Mouse (Mus musculus) embryonic facial prominence, embryonic 11.5 days (tissue): ENCODE measurements around the gene Tex101. TPM values are rescaled to one million over a fixed set of nuclear protein-coding genes. Genes with fewer than 3 reads are reported as not detected.
A peak's percentile ranks its signal among the peaks of the same experiment; 100 is the strongest.

Experiments
- ATAC-seq: fragments of 200-750 bp; cut with Nextera tagmentation; replicated peaks from 2 replicates; pipeline ENCODE4 v1.8.0; 2017; ENCODE audit warnings: low read depth; ENCODE audit not compliant: insufficient number of reproducible peaks, low FRiP score, low TSS enrichment
- DNase-seq: peaks from one replicate; pipeline ENCODE4 v3.0.0-alpha.2; 2015; ENCODE audit warnings: low spot score
- H3K27ac ChIP-seq: fragments of 300-500 bp; sonication (generic); replicated peaks from 2 replicates; pipeline ENCODE4 v1.5.1; 2014; ENCODE audit warnings: mild to moderate bottlenecking, low read depth, low read length, control low read depth
- H3K27me3 ChIP-seq: fragments of 300-500 bp; sonication (generic); 2 replicates; pipeline ENCODE4 v1.6.1; 2014; ENCODE audit warnings: mild to moderate bottlenecking, low read length, moderate library complexity, mixed read lengths; ENCODE audit not compliant: control insufficient read depth, insufficient read depth
- H3K36me3 ChIP-seq: fragments of 300-500 bp; sonication (generic); replicated peaks from 2 replicates; pipeline ENCODE4 v1.6.1; 2014; ENCODE audit warnings: low read depth, mild to moderate bottlenecking, low read length, moderate library complexity, mixed read lengths; ENCODE audit not compliant: control insufficient read depth, insufficient read depth
- H3K4me1 ChIP-seq: fragments of 300-500 bp; sonication (generic); 2 replicates; pipeline ENCODE4 v1.6.1; 2014; ENCODE audit warnings: low read length, mixed read lengths; ENCODE audit not compliant: control insufficient read depth, insufficient read depth
- H3K4me2 ChIP-seq: fragments of 300-500 bp; sonication (generic); 2 replicates; pipeline ENCODE4 v1.6.1; 2014; ENCODE audit warnings: low read depth, mild to moderate bottlenecking, control low read depth, low read length, moderate library complexity
- H3K4me3 ChIP-seq: fragments of 300-500 bp; sonication (generic); 2 replicates; pipeline ENCODE4 v1.5.1; 2014; ENCODE audit warnings: low read depth, low read length, control low read depth
- H3K9ac ChIP-seq: fragments of 300-500 bp; sonication (generic); replicated peaks from 2 replicates; pipeline ENCODE4 v1.6.1; 2014; ENCODE audit warnings: mild to moderate bottlenecking, control low read depth, low read length
- H3K9me3 ChIP-seq: fragments of 300-500 bp; sonication (generic); replicated peaks from 2 replicates; pipeline ENCODE4 v1.6.1; 2016; ENCODE audit warnings: mild to moderate bottlenecking, low read length, inconsistent platforms, mixed read lengths; ENCODE audit not compliant: control insufficient read depth
- WGBS: fragments of 180-500 bp; shearing (Covaris S2); extraction: QIAGEN DNeasy Blood & Tissue Kit; methylation state at CpG from one replicate; pipeline ENCODE4 v1.1.7; 2014; 5-methylcytosine and 5-hydroxymethylcytosine counted together
- polyA plus RNA-seq: library from polyadenylated mRNA; unstranded; fragments of >200 nt; fragmentation: Nextera tagmentation; extraction: Ambion mirVana; gene quantifications from 2 replicates; pipeline ENCODE4 v1.2.1, GENCODE M21; 2014

The Tex101 gene
- polyA plus RNA-seq, 1 experiment from 2014 or later: not detected

DNA sequence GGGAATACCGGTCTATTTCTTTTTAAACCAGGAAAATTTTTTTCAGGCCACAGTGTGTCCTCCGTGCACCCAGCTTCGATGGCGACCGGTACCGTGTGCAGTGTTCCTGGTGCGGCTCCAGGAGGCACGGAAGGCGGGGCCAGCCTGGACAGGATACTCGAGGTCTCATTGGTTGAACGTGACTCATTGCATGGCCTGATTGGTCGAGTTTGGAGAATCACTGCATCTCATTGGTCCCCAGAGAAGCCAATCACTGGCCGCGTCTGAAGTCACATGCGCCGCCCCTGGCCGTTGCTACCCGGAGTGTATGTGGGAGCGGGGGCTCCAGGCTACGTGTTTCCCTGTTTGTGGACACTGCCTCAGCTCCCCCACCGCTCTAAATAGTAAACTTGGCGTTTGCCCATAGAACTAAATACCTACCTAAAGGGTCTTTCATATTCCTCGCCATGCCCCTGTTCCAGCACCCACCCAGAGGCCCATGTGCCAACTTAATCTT is 4.5 kb downstream of the Tex101 start:
- WGBS: 92% methylated on average over 23 of the region's 23 CpGs
- Histone ChIP-seq H3K4me1 (no peaks in the 10 kb centered on the region), H3K4me3 (no peak overlapping the region), H3K9ac (no peak overlapping the region), H3K27me3 (no peaks in the 10 kb centered on the region), H3K4me2 (no peak overlapping the region), H3K27ac (no peak overlapping the region), H3K36me3 (no peaks in the 10 kb centered on the region), H3K9me3 (no peaks in the 10 kb centered on the region)
- no peak for ATAC-seq
- no peak for DNase-seq

DNA sequence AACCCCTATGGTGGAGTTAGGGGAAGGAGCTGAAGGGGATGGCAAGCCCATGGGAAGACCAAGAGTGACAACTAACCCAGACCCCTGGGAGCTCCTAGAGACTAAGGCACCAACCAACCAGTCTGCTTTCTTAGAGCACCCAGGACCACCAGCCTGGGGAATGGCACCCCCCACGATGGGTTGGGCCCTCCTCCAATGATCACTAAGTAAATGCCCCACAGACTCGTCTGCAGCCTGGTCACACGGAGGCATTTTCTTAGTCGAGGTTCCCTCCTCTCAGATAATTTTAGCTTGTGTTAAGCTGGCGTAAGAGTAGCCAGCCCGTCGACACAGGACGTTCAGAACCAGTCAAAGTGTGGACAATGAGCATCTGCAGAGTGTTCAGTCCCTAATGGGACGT is 11.5 kb downstream of the Tex101 start:
- Histone ChIP-seq H3K36me3 (no peaks in the 10 kb centered on the region), H3K4me3 (no peak overlapping the region), H3K27me3 (no peaks in the 10 kb centered on the region), H3K9me3 (no peaks in the 10 kb centered on the region), H3K9ac (no peak overlapping the region), H3K27ac (no peak overlapping the region), H3K4me2 (no peak overlapping the region), H3K4me1 (no peaks in the 10 kb centered on the region)
- WGBS: 77% methylated on average over 9 of the region's 9 CpGs
- ATAC-seq (no peak), DNase-seq (no peak)

GRCm38 (mm10) chr7:24664301-24664700 is 12.2 kb downstream of the Tex101 start:
- 37% methylated on average over 8 of the region's 8 CpGs for WGBS

DNA sequence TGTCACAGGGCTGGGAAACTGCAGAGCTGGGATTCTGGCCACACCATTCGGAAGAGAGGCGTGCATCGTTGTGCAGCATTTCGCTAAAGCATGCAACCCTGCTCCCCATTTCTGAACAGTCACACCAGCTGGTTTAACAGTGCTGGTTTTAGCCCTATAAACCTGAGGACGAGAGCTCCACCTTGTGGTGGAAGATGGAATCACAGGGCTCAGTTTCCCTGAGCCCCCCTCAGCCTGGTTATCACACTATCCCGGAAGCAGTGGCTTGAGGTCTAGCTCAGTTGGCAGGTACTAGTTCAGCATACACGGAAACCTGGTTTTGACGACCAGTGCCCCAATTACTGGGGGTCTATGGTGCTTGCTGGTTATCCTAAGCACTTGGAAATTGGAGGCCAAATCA is 13.9 kb downstream of the Tex101 start:
- H3K27me3 ChIP-seq: no peaks in the 10 kb centered on the region
- ATAC-seq (0 out of 2 replicates have a peak, but pooled peaks have one; percentile 34), DNase-seq (peak; percentile 89)
- H3K4me2 ChIP-seq: no peak overlapping the region
- no peaks in the 10 kb centered on the region for H3K36me3 ChIP-seq
- no peaks in the 10 kb centered on the region for H3K4me1 ChIP-seq
- no peak overlapping the region for H3K9ac ChIP-seq
- 24% methylated on average over 8 of the region's 8 CpGs for WGBS
- H3K4me3 ChIP-seq: no peak overlapping the region
- H3K27ac ChIP-seq: no peak overlapping the region
- no peaks in the 10 kb centered on the region for H3K9me3 ChIP-seq

More at GRCm38 (mm10) chr7:24664301-24664700, 12.2 kb downstream of the Tex101 start:
- Histone ChIP-seq H3K9ac (no peak overlapping the region), H3K27ac (no peak overlapping the region), H3K9me3 (no peaks in the 10 kb centered on the region), H3K36me3 (no peaks in the 10 kb centered on the region), H3K4me2 (no peak overlapping the region), H3K4me1 (no peaks in the 10 kb centered on the region), H3K27me3 (no peaks in the 10 kb centered on the region), H3K4me3 (no peak overlapping the region)
- no peak for ATAC-seq
- DNase-seq: no peak

DNA sequence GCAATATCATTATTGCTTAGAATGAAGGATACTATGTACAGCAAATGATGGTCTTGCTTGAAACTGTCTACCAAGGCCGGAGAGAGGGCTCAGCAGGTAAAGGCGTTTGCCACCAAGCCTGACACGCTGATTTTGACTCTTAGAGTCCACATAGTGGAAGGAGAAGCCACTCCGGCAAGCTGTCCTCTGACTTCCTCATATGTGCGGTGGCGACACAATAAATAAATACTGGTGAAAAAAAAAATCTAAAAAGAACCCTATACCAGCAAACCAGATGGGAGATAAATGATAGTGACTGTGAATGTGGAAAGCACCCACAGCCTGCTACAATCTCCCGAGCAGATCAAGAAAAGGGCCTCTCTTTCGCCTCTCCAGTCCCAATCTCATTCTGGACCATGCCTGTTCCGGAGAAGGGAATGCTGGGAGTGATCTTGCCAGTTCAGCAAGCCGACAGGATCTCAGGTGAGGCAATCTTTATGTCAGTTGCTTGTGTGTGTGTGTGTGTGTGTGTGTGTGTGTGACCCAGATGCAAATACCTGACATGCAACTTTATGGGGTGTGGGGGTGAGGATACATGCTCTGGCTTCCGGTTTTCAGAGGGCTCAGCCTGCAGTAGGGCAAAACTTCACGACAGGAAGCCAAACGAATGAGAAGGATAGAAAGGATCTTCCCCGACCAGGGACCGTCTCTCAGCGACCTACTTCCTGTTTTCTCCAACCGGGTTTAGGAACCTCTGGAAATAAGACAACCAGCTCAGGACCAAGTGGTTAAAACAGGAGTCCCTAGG is 15.2 kb downstream of the Tex101 start:
- Histone ChIP-seq H3K4me2 (no peak overlapping the region), H3K4me1 (no peaks in the 10 kb centered on the region), H3K9me3 (no peaks in the 10 kb centered on the region), H3K36me3 (no peaks in the 10 kb centered on the region), H3K4me3 (no peak overlapping the region), H3K27me3 (no peaks in the 10 kb centered on the region), H3K27ac (no peak overlapping the region), H3K9ac (no peak overlapping the region)
- 67% methylated on average over 17 of the region's 17 CpGs for WGBS
- no peak for ATAC-seq
- DNase-seq: no peak

DNA sequence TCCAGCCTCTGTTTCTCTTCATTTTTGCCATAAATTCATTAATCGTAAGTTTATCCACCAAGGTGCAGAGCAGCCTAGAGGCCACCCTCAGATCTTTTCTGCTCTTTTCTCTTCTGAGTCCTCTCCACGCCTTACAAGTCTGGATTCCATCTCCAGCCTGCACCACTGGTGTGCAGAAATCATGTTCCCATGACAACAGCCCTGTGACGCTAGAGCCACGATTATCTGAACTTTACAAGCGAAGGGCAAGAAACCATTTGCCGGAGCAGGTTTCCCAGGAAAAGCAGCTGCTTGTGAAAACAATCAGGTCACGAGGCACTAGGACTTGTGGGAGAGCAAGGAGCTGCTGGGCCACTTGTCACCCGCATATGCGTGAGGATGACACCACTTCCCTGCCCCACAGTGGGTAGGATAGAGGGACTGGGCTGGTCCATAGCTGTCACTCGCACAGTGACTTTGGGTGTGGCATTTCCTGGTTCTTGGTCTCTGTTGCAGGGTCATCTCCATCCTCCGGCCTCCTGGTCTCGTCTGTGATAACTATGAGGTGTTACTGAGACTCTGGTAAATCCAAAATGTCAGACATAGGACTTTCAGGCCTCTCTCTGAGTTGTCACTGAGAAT is 16.6 kb downstream of the Tex101 start:
- DNase-seq: no peak

GRCm38 (mm10) chr7:24653681-24654080 is 22.8 kb downstream of the Tex101 start:
- DNase-seq: peak; percentile 73
- H3K4me1 ChIP-seq: no peaks in the 10 kb centered on the region
- no peaks in the 10 kb centered on the region for H3K27me3 ChIP-seq
- no peak overlapping the region for H3K9ac ChIP-seq
- no peak overlapping the region for H3K4me3 ChIP-seq
- no peaks in the 10 kb centered on the region for H3K36me3 ChIP-seq
- no peak overlapping the region for H3K27ac ChIP-seq
- no peak overlapping the region for H3K4me2 ChIP-seq
- H3K9me3 ChIP-seq: no peaks in the 10 kb centered on the region
- 28% methylated on average over 7 of the region's 7 CpGs for WGBS
- no peak for ATAC-seq

More for the DNA sequence above, 16.6 kb downstream of the Tex101 start:
- H3K27me3 ChIP-seq: no peaks in the 10 kb centered on the region
- 75% methylated on average over 12 of the region's 12 CpGs for WGBS
- H3K4me1 ChIP-seq: no peaks in the 10 kb centered on the region
- H3K36me3 ChIP-seq: no peaks in the 10 kb centered on the region
- no peak overlapping the region for H3K4me2 ChIP-seq
- H3K27ac ChIP-seq: no peak overlapping the region
- ATAC-seq: no peak
- H3K4me3 ChIP-seq: no peak overlapping the region
- no peak overlapping the region for H3K9ac ChIP-seq
- H3K9me3 ChIP-seq: no peaks in the 10 kb centered on the region

DNA sequence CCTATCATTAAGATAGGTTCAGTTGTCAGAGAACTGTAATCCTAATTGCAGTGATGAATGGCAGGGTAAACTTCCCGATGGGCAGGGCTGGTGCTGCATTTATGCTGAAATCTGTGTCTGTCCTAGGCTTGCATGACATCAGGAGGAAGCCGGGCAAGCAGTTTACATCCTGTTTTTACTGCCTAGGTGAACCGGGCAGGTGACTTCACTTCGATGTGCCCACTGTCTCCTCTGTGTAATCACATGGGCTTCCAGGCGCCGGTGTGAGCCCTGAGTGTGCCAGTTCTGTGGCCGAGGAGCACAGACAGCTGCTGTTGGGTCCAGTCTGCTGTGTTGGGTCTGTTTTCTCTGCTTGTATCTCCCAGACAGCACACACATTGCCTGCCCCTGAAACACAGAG is 30.0 kb downstream of the Tex101 start:
- DNase-seq (no peak), ATAC-seq (no peak)
- H3K36me3 ChIP-seq: no peaks in the 10 kb centered on the region
- H3K4me3 ChIP-seq: no peak overlapping the region
- no peak overlapping the region for H3K4me2 ChIP-seq
- no peak overlapping the region for H3K27ac ChIP-seq
- H3K4me1 ChIP-seq: no peaks in the 10 kb centered on the region
- WGBS: 78% methylated on average over 7 of the region's 7 CpGs
- H3K9me3 ChIP-seq: no peaks in the 10 kb centered on the region
- no peaks in the 10 kb centered on the region for H3K27me3 ChIP-seq
- H3K9ac ChIP-seq: no peak overlapping the region
